Mouse (Mus musculus) hindlimb bud, embryonic 11.5 days (tissue): ENCODE results near the gene Rpl28.
A peak's percentile ranks its signal among the peaks of the same experiment; 100 is the strongest.
"Not testable (repeated sequence)": the region's sequence is repeated elsewhere in the genome, so short reads cannot be mapped to it uniquely, and the experiment has no call there.

Experiments used
- DNase-seq: peaks from one replicate; pipeline ENCODE4 v3.0.0-alpha.2; 2012; ENCODE audit warnings: low read depth, low spot score; ENCODE audit errors: extremely low spot score

Rpl28 gene

DNA sequence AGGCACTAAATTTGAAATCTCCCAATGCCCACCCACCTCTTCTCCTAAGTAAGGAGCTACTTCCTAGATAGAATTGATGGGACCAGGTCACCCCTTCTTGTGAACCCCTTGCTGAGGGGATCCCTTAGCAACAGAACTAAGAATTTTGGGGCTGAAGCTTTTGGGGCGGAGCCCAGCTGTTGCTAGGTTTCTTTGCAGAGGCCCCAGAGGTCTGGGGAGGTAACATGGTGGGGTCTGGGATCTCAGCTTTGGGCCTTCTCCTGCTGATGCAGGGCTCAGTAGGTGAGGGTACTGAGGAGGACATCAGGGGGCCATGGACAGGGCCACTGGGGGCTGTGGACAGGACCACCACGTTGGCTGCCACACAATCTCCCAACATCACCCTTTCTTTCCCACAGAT lies 9.9 kb upstream of the Rpl28 start, which contains the start of the genes Il11 and Tmem190:
TSS of gene Il11 (minus strand) at position 101 of the 400 bp plus-strand sequence.
TSS of gene Tmem190 (plus strand) at position 179 of the 400 bp plus-strand sequence.
- no peak for DNase-seq

DNA sequence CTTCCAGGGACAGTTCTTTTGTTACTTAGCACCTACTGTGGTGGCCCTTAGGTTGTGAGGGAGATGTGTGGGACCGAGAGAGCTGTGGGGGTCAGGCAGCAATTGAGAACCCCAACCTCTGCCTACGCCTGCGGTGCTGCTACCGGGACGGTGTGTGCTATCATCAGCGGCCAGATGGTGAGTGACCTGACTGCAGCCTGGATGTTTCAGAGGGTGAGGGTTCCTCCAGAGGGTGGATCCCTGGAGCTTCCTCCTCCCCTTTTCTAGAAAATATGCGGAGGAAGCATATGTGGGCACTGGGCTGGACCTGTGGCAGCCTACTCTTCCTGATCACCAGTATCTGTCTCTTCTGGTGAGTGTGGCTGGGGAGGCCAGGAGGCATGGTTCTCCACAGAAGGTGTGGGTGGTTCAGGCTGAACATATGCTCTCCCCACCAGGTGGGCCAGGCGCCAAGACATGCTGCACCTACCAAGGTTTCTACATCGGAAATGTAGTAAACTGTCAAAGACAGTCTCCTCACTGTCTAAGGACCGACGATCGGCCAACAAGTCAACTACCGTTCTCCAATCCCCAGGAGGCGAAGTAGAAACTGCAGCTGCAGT lies 8.9 kb upstream of the Rpl28 start:
- no peak for DNase-seq

DNA sequence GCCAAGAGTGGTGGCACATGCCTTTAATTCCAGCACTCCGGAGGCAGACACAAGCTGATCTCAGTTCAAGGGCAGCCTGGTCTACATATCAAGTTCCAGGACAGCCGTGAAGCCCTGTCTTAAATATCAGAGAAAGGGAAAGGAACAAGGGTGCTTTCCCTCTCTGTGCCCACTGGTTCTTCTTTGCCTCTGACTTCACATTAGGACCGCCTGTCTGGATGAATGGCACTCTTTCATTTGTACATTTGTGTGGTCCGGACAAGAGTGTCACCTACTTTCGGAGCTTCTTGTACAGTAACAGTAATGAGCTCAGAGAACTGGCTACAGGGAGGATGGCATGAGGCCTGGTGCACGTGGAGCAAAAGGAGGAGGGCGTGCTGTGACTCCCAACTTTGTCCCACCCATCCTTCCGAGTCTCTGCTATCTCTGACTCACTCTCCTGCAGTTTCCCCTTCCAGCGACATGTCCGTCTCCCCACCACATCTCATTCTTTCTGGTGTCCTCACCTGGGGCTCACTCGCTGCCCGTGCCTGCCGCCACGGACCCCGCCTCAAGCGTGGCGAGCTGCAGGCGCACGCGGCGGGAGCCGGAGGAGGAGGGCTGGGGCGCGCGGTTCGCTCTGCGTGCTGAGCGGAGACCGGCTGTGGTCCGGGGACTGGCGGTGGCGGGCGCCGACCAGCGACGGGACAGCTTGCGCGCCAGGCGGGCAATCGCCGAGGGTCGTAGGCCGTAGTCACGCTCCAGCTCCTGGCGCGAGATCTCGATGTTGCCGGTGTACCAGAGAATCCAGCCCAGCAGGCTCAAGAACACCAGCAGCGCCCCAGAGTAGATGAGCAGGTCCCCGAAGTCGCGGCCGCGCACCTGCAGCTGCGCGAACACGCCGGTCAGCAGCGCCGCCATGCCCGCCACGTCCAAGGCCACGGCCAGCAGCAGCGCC lies 3.9 kb upstream of the Rpl28 start:
- no peak for DNase-seq

DNA sequence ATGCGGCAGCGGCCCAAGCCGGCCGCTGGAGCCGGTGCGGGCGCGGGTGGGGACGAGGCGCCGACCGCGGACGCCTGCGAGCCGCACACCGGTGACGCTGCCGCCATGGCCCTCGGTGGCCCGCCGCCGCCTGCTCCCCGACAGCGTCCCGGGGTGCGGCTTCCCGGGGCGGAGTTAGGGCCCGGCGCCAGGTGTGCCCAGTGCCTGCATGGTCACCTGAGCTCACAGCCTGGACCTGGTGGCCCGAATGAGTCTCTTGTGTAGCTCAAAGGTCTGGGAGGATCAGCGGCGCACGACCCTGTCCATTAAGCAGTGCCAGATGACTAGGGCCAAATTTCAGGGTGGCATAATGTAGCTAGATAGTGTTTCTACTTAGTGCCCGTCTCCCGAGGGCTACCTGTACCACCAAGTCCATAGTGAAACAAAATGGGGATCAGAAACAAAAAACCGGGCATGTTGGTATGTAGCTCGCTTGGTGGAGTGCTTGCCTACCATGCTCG lies 3.2 kb upstream of the Rpl28 start, which contains the start of gene Tmem238:
TSS of gene Tmem238 (minus strand) at position 221 of the 500 bp plus-strand sequence.
- no peak for DNase-seq

DNA sequence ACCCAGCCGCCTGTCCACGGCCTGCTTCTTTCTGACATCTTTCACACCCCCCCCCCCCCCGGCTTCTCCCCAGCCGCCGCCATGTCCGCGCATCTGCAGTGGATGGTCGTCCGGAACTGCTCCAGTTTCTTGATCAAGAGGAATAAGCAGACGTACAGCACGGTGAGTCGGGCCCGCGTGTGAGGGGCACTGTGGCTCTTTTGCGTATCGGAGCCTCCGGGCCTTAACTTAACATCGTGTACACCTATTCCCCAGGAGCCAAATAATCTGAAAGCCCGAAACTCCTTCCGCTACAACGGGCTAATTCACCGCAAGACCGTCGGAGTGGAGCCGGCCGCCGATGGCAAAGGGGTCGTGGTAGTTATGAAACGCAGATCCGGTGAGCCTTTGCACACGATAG lies 574 bp downstream of the Rpl28 start:
- DNase-seq, result not testable (repeated sequence)

DNA sequence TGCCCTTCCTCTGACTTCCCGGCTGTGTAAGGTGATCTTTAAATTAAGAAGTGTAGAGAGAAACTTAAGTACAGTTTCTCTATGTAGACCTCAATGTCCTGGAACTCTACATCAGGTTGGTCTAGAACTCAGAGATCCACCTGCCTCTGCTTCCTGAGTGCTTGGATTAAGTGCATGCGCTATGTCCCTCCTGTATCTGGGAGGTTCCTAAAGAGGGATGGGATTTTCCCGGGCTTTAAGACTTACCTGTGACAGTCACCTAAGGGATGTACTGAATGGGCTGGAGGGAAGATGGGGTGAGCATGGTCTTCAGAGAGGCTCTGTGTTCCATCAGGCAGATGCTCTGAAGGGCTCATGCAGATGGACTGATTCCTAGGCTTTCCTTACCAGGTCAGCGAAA lies 1.0 kb downstream of the Rpl28 start:
- no peak for DNase-seq

DNA sequence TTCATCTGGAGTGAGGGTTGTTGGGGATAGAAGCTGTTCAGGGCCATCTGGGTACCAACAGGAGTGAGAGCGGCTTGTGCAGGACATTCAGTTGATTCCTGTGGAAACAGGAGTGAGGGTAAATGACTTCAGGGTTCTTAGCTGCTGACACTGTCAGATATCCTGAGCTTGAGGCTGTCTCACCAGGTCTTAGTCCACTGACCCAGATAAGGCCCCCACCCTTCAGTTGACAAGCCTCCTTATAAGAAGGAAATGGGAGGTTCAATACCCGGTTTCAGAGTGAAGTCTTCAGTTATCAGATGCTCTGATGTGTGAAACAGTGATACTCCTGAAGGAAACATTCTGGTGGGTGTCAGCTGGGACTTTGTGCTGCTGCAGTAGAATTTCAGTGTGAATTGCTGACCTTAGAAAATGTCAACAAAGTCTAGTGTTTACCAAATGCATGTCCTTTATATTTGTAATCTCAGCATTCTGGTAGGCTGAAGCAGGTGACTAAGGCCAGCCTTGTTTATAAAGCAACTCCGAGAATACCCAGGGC lies 2.0 kb downstream of the Rpl28 start:
- DNase-seq, result no peak

DNA sequence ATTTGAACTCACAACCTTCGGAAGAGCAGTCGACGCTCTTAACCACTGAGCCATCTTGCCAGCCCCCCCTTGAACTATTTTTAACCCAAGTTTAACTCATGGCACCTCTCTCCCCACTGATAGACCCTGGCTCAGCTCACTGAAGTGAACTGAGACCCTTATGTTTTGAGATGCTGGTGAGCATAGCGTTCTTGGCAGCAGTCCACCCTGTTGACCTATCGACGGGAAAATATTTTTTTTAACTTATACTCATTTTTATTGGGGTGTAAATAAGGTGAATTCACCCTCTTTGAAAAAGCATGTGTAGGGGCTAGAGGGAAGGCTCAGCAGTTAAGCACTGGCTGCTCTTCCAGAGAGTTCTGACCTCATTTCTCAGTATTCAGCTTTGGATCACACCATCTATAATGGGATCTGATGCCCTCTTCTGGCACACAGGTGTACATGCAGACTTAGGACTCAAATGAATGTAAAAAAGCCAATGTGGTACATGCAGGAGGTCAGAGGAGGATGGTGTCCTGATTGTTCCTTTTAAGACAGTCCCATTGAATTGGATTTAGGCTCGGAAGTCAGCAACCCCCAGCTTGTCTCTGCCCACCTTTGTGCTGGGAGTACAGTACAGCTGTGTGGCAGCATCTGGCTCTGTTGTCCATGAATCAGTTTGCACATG lies 3.2 kb downstream of the Rpl28 start:
- no peak for DNase-seq

DNA sequence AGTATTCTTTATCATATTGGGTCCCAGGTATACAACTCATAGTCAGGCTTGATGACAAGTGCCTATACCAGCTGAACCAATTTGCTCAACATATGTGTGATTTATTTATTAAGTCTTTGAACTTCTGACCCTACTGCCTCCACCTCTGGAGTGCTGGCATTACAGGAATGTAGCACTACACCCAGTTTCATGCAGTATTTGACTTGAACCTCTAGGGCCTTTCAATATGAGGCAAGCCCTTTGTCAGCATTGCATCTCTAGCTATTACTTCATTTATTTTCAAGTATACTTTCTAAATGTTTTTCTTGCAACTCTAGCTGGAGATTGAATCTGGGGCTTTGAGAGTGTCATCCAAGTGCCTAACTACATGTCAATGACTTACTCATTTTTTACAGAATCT lies 9.6 kb downstream of the Rpl28 start:
- no peak for DNase-seq

DNA sequence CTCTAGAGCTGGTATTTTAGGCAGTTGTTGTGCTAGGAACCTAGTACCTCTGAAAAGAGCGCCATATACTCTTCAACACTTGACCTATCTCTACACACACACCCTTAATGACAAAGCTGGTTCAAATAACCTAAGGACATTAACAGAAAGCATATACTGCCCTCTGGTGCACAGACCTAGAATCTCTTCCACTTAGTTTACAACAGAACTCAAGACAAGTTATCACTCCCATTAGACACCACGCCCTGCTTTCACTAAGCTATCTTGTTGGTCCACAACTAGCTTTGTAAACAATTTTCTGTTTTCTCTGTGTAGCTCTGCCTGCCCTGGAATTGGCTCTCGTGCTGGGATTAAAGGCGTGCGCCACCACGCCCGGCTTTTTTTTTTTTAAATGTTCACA lies 14.0 kb downstream of the Rpl28 start:
- DNase-seq, result no peak

DNA sequence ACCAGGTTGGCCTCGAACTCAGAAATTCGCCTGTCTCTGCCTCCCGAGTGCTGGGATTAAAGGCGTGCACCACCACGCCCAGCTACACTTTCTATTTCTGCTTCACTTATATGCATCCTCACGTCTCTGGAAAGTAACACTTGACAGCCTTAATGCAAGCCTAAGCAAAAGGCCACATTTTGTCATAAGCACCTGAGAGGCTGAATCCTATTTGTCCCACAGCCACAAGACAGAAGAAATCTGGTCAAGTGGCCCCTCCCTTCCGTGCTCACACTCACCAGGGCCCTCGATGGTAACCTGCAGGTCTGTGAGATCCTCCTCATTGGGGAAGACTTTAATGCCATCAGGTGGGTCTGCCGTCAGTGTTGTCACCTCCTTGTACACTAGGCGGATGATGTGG lies 18.5 kb downstream of the Rpl28 start:
- DNase-seq, result not testable (repeated sequence)

DNA sequence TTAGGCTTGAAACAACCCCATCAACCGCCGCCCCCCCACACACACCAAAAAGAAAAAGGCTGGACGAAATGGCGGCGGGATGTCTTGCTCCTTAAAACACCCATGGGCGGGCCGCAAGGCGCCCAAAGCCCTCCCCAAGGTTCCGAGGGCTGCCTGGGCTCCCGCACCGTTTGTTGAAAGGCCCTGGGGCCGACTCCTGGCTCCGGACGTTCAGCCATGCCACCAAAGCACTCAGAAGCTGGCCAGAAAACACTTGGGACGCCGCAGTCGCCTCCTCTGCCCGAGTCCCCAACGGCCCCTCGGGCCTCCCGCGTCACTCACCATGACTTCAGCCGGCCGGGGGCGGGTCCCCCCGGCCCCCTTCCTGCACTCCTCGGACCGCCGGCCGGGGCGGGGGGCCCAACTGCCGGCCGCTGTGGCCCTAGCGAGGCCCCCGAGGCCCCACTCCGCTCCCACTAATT lies 19.2 kb downstream of the Rpl28 start:
- DNase-seq, result no peak

DNA sequence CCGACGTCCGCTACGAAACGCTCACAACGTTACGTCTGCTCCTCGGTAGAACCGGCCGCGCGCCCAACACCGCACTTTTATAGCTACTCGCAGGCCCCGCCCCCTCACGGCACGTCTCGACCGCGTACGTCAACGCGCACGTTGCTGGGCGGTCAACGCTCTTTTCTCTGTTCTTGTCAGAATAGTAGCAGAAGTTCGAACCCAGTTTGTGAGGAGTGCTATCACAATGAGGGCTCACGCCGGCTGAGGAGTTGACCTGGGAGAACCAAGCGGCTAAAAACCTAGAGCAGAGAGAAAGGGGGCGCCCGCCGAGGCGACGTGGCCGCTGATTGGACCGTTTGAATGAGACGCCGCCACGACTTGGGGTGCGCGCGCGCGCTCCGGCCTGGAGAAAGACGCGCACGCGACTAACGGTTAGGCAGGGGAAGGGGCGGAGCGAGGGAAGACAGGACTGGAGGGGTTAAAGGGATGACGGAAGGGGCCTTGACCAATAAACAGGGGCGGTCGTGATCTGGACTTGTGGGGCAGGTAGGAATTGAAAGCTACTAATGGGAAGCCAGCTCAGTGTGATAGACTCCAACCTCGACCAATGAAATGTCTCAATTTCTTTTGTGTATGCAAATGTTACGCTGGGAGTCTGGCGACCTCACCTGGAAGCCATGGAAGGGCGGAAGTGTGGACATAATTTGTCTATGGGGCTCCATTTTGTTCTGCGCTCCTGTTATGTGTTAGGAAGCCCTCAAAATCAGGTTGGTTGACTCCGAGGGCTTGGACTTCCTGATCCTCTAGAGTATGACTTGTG lies 19.8 kb downstream of the Rpl28 start, which contains the start of gene Ube2s:
TSS of gene Ube2s (minus strand) at position 288 of the 802 bp plus-strand sequence.
- DNase-seq, result peak; percentile 96

DNA sequence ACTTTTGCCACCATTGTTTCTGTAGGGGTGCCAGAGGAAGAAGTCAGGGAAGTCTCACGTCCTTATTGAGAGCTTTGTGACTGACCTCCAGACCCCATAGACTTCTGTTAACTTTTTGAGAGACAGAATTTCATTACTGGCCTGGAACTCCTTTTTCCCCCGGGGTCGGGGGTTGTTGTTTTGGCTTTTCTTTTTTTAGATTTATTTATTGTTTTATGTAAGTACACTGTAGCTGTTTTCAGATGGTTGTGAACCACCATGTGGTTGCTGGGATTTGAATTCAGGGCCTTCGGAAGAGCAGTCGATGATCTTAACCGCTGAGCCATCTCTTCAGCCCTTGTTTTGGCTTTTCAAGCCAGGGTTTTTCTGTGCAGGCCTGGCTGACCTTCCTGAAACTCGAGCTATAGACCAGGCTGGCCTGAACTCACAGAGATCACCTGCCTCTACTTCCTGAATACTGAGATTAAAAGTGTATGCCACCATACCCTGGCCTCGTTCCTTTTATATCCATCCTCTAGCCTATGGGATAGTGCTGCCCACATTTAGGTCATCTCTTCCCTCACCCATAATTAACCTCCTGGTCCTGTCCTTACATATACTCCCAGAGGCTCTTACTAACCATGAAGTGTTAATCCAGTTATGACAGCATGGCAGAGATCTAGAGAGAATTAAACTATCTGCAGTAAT lies 20.6 kb downstream of the Rpl28 start:
- no peak for DNase-seq

DNA sequence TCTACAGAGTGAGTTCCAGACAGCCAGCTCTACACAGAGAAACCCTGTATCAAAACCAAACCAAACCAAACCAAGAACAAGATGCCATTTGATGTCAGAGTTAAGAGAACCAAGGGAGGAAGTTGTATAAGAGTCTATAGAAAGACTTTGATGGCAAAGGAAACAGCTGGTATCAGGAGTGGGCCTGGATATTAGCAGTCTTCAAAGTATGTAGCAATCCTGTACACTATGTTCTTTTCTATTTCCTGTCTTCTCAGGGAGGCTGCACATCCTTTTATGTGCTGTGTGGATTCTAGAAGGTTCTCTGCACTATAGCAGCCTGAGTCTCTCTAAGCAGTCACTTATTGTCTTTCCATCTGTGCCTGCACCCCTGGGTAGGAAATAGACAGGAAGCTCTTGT lies 23.9 kb downstream of the Rpl28 start:
- DNase-seq, result no peak

DNA sequence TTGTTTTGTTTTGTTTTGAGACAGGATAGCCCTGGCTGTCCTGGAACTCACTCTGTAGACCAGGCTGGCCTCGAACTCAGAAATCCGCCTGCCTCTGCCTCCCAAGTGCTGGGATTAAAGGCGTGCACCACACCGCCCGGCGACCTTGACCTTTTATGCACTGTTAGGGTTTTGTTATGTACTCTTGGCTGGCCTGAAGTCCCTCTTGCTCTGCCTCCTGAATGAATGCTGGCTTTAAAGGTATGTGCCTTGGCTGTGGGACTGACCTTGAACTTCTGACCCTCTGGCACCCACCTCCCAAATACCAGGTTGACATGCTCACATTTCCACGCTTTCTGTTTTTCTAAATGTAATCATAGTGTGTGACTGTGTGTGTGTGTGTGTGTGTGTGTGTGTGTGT lies 28.3 kb downstream of the Rpl28 start:
- DNase-seq, result not testable (repeated sequence)

DNA sequence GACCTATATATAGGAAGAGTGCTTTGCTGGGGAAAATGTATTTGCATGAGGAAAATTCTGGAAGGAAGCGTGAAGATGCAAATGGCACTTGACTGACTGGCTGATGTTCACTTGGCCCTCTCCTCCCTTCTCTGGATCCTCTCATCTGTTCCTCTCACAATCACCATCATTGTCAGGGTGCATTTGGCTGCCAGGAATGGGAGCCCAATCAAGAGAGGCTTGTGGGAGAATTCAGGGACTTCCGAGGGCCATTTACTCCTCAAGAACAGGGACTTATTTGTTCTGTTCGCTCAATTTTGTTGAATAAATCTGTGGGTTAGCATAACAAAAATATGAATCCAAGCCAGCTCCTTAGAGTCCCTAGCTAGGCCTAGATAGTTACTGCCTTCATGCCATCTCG lies 29.0 kb downstream of the Rpl28 start:
- DNase-seq, result no peak

DNA sequence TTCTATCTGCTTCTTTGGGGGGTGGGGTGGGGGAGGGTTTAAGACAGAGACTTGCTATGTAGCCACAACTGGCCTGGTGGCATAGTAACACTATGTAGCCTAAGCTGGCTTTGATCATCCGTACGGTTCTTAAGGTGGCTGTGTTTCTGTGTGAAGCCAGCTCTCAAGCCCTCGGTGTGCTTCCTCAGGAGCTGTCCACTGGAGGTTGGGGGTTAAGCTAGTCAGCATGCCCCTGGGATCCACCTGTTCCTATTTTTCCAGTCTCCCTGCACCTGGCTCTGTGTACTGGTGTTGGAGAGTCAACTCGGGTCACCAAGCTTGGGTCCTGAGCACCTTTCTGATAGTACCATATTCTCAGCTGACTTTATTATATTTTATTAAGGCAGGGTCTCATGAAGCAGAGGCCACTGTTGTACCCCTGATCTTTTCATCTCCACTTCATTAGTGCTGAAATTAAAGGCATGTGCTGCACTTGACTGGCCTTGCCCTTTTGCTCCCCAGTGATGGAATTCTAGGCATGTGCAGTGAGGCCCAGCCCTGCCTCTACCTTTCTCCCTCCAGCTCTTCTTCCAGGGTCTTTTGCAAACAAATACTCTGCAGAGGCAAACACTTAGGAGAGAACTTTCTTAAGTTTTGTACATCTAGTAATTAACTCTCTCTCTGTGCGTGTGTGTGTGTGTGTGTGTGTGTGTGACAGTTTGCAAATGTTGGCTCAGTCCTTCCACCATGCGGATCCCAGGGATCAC lies 29.7 kb downstream of the Rpl28 start:
- DNase-seq, result no peak

DNA sequence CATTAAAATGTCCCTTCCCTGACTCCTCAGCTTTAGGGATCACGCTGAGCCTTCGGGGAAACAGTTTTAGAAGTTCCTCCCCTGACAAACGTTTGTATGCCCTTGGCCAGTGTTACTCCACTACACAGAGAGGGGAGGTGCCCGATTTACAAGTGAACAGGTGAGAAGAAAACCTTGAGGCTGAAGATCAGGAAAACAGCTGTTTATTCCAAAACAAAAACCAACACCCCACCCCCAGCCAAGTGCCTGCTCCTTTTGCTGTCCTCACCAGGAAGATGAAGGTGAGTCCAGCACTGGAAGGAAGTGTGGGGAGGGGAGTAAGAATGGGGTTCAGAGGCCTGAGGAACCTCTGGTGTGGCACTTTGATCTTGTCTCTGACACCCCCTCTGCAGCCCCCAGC lies 32.7 kb downstream of the Rpl28 start:
- no peak for DNase-seq
